Mouse (Mus musculus): Measurements from ENCODE around the gene Foxd3.

GRCm38 (mm10) chr4:99660981-99661380 lies 4.9 kb downstream of the Foxd3 start:
- peak; percentile 32; the same call in 1 of the 2 replicates for TF ChIP-seq CTCF (IDR thresholded peaks at IDR 0.05; ENCODE audit: borderline replicate concordance, control insufficient read depth, extremely low read depth, insufficient read depth, low read length, poor library complexity)
- TF ChIP-seq POLR2A (IDR thresholded peaks at IDR 0.05; ENCODE audit: control insufficient read depth, extremely low read depth, insufficient read depth, low read length, poor library complexity) = no peak
